Mouse (Mus musculus) c-Kit-positive CD71-positive TER-119-positive erythroid progenitor cells, embryonic 14.5 days (primary cell): ENCODE measurements at regions not wholly inside any gene's neighbourhood (a gene's known extent, or its start where the extent isn't known, plus 50 kb on each side); places are given as distances from the start of the nearest gene placed in this dataset.

Experiments
- DNase-seq: peaks from one replicate; pipeline ENCODE4 v3.0.0-alpha.2; 2013; ENCODE audit warnings: low spot score

DNA sequence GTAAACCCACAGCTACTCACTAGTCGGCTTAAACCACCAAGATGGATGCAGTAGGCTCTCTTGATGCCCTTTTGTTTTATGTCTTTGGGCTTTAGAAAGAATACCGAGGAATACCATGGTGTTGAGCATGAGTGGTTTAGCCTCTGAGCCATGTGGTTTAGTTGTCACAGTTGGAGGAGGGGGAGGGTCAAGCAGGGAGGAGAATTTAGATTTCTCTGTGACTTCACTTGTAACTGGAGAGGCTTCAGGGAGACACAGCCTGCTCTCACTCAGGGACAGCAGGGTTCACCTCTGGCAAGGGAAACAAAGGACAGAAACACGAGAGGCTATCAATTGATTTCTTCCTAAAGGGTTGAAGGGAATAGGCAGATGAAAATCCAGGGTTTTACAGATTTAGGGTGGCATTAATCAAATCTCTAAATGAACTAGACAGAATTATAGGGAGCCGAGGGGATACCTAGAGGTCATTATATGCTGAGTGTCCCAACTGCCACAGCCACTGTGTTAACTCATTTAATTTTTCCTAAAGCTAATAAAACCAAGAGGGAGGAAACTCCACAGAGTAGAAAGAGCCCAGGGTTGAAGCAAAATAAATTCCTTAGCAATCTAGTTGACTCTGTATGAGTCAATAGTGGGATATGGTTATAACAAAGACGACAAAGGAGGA, 2113.7 kb upstream of the 5930422O12Rik start:
- DNase-seq: no peak

DNA sequence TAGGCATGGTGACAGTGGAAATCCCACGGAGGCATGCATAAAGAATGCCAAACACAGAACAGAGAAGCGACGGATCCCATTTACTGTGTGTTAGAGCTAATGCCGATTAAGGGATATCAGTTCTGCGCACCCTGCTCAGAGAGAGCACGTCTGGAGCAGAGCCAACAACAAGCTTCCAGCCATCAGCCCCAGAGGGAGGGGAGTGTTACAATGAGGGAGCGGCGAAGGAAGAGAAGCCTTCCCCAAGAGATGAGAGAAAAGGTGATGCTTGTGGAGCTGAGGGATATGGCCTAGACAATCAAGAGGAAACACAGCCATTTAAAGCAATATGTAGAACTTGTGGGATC, 2113.2 kb upstream of the 5930422O12Rik start:
- DNase-seq: no peak

DNA sequence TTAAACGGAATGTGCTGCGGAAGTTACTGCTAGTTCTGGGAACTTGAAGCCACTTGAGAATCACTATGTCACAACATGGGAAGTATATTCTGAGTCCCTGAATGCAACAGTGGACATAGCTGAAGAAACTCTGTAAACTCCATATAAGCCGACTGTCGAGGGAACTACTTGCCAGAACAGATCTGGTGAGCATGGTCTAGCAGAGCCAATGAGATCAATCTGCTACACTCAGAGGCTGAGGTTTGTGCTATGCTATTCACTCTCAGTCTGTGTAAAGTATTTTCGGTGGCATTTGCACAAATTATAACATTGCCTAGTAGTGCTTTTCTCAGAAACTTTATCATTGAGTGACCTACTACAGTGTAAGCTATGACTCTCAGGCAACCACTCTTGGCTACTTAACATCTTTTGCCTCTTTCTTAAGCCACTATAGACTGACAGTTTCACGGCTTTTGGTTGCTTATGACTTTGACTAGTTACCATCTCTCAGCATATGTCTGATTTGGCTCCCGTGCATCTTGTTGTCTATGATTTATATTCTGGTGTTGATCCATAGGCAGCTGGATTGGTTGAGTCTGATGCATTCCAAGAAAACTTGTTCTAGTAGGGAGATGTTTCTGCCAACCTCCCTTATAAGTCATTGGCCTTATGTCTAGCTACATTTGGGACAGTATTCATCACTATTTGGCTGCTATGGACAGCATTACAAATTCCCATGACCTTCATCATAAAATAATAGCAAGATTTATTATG, 2094.8 kb upstream of the 5930422O12Rik start:
- DNase-seq: no peak

GRCm38 (mm10) chr8:31348504-31348903, 2080.0 kb upstream of the 5930422O12Rik start:
- no peak for DNase-seq

- no peak for DNase-seq
These were observed 2058.9 kb upstream of the 5930422O12Rik start for GRCm38 (mm10) chr8:31369636-31370035.

DNA sequence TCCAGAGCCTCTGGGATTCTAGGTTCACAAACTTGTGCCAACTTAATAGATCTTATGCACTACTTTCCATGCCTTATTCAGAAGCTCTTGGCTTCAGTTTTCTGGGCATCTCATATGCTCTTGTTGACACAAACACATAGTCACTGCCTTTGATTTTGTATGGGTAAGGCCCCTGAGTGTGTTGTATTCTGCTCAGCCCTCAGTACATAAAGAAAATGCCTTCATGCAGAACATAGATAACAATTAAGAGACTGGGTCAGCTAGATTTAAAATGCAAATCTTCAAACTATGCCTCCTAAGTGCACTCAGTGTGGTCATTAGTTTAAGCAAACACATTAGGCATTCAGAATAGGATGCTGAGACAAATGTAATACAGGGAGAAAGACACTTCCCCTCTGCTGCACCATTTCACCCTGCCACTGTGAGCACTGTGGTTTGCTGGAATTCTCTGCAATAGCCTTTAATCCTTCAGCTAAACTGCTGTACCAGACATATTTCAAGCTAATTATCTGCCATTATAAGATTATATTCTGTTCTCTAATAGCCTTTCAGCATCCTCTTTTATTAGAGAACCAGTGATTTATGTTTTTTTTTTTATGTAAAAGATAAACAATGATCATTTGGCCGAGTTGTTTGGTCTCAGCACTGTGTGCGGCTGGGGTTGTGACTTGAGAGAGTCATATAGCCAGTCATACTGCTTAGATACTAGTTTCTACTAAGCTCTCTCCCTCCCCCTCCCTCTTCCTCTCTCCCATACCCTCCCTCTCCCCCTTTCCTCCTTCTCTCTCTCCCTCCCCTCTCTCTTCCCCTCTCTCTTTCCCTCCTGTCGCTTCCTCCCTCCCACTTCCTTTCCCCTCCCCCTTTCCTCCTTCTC, 2058.1 kb upstream of the 5930422O12Rik start:
- no peak for DNase-seq

DNA sequence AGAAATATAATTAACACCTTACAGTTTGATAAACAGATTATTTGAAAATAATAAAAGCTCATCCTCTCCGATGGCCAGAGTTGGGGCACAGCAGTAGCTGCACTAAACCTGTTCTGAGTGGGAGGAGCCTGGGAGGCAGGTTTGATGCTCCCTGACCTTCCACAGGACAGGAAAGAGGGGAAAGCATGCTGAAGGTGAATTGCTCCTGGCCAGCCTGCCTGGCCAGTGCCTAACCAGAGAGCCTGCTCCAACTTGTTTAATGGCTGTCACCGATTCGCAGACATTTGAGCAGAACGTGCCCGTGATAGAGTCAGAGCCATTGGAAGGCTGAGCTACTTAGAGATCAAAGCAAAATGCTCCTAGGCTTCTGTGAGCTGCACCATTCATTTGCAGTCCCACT, 2056.9 kb upstream of the 5930422O12Rik start:
- DNase-seq: no peak

GRCm38 (mm10) chr8:31372397-31372796, 2056.1 kb upstream of the 5930422O12Rik start:
- DNase-seq: peak; percentile 3

DNA sequence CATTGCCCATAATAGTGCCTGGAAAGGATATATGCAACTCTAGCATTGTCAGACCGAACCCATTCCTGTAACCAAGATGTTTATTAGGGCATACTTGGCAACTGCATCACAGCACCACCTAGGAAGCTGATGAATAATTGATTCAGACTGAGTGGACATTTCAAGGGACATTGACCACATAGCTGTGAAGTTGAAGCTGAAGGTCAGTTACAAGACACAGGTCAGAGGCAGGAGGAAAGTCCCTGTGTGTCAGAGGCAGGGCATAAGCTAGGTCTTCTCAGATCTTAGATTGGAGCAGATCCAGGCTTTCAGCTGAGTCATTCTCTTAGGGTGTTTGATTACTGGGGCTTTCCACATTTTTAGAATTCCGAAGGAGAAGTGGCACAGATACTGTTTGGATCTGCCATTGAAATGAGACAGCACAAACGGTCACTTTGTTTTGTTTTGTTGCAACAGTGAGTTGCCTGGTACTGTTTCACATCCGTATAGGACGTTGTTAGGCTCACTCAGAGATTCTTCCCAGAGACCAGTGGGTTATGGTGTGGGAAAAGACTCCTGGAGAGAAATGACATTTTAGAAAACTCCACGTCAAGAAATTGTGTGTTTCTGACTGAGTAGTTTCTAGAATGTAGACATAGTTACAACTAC, 2055.2 kb upstream of the 5930422O12Rik start:
- no peak for DNase-seq

- DNase-seq: no peak
These were observed 2050.7 kb upstream of the 5930422O12Rik start for GRCm38 (mm10) chr8:31377698-31378334.

- DNase-seq: no peak
These were observed 2023.7 kb upstream of the 5930422O12Rik start for GRCm38 (mm10) chr8:31404811-31405210.

DNA sequence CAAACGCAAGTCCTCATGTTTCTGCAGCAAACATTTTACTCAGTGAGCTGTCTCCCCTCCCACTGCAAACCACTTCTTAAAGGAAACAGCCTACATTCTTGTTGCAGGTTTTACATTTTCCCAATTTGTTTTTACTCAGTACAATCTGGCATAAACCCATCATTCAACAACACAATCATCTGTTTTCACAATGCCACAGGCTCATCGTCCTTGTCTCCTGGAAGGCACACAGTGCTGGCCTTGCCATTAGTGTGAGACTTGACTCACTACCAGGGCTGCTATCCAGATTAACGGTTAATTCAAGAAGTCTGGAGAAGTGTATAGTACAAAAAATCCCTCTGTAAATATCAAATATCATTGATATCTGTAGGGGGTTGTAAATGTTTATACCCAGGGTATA, 2006.3 kb upstream of the 5930422O12Rik start:
- DNase-seq: no peak

GRCm38 (mm10) chr8:31427706-31428105, 2000.8 kb upstream of the 5930422O12Rik start:
- DNase-seq: no peak

DNA sequence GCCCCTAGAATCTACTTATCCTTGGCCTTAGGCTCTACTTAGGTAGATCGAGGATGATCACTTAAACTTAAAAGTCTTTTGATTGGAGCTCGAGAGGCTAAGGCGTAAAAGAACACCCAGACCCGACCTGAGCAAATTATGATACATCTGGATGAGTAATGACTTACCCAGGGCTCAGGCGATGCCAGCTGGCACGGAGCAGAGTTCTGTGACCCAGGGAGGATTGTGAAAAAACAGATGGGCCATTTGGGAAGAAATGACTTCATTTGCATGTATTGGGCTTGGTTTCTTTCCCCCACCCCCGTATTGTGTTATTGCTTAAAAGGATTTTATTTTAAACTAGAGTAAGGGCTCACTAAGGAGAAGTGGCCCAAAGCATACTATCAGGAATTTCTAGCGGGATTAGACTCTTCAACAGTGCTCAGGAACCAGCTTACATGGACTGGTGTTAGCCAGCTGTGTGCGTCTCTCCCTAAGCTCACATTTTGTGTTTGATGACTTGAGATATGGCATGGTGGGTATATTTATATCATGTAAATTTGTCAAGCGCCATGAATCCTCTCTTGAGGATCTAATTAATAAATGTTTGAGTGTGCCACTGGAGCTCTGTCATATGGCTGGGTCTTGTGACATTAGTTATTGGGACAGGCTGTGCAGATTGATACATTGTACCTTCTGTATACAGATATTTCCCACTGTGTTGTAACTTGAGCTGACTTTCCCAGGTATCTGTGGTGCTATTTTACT, 1991.9 kb upstream of the 5930422O12Rik start:
- DNase-seq: no peak

DNA sequence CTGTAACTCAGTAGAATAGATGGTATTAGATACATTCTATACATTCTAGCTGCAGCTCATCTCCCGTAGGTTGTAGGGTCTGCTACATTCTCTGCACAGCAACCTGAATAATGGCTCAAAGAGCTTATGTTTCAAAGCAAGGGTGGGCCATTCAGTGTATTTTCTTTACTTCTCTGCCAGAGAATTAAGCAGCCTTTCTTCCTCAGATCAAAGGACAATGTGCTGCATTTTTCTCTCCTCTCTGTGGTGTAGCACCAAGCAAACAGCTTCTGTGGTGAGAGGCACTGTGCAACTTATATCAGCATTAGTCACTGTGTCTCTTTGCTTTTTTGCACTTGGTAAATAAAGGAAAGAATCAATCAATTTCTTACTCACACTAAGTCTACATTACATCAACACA, 1983.7 kb upstream of the 5930422O12Rik start:
- DNase-seq: no peak

DNA sequence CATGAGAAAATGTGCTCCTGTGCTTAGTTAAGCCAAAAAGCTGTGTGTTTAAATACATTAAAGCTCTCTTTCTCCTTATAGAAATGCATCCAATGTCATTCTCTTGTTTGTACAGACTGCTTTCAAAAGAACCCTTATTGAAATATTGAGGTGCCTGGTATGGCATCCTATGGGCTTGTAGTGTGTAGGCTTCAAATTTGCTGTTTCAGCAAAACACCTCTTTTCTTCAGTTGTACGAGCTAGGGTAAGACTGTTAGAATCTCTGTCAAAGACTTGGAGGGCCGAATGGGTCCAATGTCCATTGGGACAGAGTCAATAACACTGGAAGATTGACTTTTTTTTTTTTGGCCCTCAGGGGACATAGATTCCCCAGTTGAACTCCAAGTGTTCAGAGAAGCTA, 1980.5 kb upstream of the 5930422O12Rik start:
- no peak for DNase-seq

DNA sequence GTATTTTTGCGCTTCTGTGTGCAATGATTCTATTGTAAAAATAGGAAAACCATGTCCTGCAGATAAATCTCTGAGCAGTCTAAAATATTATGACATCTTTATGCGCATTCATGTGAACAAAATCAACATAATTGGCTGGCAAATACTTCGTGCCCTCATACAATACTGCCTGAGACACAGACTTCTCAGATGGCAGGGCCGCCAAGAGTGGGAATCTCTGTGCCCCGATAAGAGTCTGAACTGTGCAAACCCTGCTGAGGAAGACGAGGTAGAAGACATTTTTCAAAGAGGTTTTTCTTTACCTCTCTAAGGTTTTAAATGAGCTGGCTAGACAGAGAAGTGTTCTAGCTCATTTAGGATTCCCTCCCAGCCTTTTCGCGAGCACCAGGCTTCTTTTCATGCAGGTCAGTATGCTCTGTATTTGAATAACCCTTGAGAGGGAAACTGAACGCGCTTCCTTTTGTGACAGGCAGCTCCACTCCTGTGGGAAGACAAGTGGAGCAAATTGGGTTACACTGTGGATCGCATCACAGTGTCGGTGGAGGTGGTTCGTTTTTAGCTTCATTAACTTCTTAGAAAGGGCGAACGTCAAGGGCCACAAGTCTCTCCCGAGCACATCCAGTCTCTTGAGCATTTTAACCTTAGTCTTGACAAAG, 1973.6 kb upstream of the 5930422O12Rik start:
- no peak for DNase-seq

DNA sequence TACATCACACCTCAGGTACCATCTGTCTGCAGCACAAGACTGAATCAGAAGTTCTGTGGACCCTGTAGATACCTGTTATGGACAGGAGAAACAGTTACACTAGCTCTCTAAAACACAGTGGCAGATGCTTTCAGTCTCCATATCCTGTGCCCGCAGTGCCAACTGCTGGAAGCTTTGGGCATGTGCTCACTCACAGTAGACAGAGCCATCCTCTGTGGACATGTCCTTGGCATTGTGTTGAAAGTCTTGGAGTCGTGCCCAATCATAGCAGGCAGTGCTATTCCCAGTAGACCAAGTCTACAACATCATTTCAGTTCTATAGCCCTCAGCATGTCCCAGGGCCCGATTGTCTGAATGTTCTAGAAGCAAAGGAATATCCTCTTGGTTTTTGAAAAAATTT, 1968.2 kb upstream of the 5930422O12Rik start:
- no peak for DNase-seq
